Mouse (Mus musculus) bone marrow macrophage, adult 2 months (primary cell): ENCODE results near the gene Fuz. TPM values are rescaled to one million over a fixed set of nuclear protein-coding genes. Genes with fewer than 3 reads are reported as not detected.

Experiments
- H3K27ac ChIP-seq: 2 replicates; pipeline ENCODE4 v1.5.1; 2012; ENCODE audit warnings: low read depth, low read length; ENCODE audit not compliant: insufficient read depth
- H3K4me1 ChIP-seq: 2 replicates; pipeline ENCODE4 v1.6.1; 2012; ENCODE audit warnings: low read length; ENCODE audit not compliant: control insufficient read depth, insufficient read depth
- H3K4me3 ChIP-seq: 2 replicates; pipeline ENCODE4 v1.5.1; 2012; ENCODE audit warnings: mild to moderate bottlenecking, low read length, moderate library complexity; ENCODE audit not compliant: insufficient read depth
- CTCF ChIP-seq: IDR thresholded peaks from 2 replicates; pipeline ENCODE4 v1.5.1; 2012; ENCODE audit warnings: low read depth, mild to moderate bottlenecking, low read length, moderate library complexity
- POLR2A ChIP-seq: IDR thresholded peaks from 2 replicates; pipeline ENCODE4 v1.6.1; 2012; ENCODE audit warnings: mild to moderate bottlenecking, low read depth, low read length, borderline replicate concordance
- polyA plus RNA-seq: library from polyadenylated mRNA; stranded (reverse); fragments of >200 nt; gene quantifications from 2 replicates; pipeline ENCODE4 v1.2.4, GENCODE M21; 2012; ENCODE audit not compliant: missing spikeins, insufficient read depth, insufficient read length

Gene Fuz
- polyA plus RNA-seq, 1 experiment, result 14.1 TPM

DNA sequence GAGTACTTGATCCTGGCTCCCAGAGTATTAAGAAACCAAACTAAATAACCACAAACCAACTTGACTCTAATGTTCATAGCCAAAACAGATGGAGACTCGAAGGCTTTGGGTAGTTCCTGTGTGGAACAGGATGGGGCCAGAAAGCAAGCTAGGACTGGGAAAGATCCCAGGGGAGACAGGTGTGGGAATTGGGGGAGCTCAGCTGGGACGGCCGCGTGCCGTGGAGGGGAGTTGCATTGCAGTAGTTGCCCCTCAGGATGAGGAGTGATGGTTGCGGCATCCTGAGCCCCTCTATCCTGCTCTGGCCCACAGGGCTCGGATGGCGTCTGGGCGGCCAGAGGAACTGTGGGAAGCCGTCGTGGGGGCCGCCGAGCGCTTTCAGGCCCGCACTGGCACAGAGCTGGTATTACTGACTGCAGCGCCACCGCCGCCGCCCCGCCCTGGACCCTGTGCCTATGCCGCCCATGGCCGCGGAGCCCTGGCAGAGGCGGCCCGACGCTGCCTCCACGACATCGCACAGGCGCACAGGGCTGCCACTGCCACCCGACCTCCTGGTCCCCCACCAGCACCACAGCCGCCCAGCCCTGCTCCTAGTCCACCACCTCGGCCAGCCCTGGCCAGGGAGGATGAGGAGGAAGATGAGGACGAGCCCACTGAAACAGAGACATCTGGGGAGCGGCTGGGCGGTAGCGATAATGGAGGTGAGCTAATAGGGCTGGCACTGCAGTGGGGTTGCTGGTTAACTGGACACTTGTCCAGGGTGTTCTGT, 43.4 kb upstream of the Fuz start:
- Histone ChIP-seq H3K27ac (no peak overlapping the region), H3K4me3 (no peak overlapping the region), H3K4me1 (peaks cover 30% of the 10 kb centered on the region)
- TF ChIP-seq POLR2A (no peak), CTCF (no peak)

DNA sequence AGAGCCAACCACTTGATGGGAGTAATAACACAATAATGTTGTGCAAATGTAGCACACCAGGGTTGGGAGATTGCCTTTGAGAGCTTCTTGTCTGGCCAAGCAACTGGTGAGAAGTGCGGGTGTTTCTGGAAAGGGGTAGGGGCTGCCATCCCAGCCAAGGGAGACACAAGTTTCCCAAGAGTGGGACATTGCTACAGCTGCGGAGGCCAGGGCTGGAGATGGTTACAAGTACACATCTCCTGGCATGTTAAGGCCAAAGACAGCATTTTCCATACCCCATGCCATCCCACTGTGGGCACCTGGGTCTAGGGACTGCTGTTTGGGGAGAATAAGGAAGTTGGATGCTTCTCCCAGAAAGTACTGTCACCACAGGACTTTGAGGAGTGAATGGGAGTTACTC, 42.8 kb upstream of the Fuz start:
- H3K4me1 ChIP-seq, result peaks cover 30% of the 10 kb centered on the region
- no peak overlapping the region for H3K4me3 ChIP-seq
- TF ChIP-seq CTCF (no peak), POLR2A (no peak)
- no peak overlapping the region for H3K27ac ChIP-seq

DNA sequence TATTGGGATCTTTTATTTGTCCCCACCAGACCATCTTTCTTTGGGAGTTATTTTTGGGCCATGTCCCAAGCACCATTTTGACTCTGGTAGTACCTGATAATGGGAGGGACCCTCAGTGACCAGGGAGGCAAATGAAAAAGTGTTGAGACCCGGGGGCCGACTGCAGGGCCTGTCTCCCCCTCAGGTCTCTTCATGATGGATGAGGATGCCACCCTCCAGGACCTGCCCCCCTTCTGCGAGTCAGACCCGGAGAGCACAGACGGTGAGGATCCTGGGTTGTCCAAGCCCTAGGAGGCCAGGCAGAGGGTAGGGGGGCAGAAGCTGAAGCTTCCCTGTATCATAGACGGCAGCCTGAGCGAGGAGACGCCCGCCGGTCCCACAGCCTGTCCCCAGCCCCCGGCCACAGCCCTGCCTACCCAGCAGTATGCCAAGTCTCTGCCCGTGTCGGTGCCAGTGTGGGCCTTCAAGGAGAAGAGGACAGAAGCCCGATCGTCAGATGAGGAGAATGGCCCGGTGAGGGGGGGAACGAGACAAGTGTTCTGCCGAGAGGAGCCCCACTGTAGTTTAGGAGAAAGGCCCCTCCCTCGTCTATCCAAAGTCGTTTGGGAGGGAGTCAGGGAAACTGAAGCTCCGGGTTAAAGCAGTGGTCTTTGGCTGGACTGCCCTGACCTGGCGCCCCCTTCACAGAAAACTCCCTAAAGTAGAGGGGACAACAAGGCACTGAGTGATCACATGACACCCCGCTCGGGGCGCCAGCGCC, 42.1 kb upstream of the Fuz start:
- Histone ChIP-seq H3K27ac (peak overlapping the region; percentile 92), H3K4me3 (peak overlapping the region; percentile 57), H3K4me1 (peaks cover 35% of the 10 kb centered on the region)
- TF ChIP-seq POLR2A (no peak), CTCF (no peak; the same call in 1 of the 2 replicates)

DNA sequence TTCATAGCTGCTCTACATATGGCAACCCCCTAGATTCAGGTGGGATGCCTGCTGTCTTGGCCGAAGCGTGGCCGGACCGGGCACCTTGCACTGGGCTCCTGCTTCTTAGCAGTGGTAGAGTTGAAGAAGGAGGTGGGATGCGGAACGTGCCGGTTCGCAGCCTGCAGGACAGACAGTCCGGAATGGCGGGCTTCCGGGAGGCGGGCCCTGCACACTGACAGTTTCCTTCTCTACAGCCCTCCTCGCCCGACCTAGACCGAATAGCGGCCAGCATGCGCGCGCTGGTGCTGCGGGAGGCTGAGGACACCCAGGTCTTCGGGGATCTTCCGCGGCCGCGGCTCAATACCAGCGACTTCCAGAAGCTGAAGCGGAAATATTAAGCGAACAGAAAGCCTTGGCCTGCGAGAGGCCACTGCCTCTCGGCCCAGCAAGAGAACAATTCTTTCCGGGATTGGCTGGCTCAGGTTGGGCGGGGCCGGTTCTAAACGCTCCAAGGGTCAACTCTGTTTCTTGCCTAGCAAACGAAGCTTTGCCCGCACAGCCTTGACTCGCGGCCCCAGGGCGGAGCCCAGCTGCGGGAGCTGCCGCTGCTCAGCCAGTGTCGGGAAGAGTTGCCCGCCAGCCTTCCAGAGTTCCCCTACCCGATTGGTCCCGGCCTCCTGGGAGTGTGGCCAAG, 41.4 kb upstream of the Fuz start:
- TF ChIP-seq POLR2A (no peak), CTCF (no peak)
- Histone ChIP-seq H3K4me1 (peaks cover 35% of the 10 kb centered on the region), H3K27ac (peak overlapping the region; percentile 92), H3K4me3 (peak overlapping the region; percentile 57)

DNA sequence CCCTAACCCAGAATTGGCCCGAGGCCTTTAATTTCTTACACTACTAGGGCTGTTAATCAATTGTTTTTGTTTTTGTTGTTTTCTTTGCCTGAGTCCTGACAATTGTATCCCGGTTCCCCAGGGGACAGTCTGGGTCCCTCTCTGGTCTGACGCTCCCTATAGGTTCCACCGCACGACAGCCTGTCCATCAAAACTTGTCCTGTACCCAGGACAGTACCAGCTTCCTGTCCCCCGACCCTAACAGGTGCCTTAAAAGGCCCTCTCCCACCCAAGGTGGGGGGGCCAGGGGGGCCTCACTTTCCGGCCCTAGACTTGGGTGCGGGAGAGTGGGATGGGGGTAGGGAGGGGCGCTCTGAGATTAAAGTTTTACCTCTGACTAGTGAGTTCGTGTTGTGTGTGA, 40.8 kb upstream of the Fuz start:
- Histone ChIP-seq H3K4me1 (peaks cover 35% of the 10 kb centered on the region), H3K4me3 (peak overlapping the region; percentile 57), H3K27ac (peak overlapping the region; percentile 92)
- TF ChIP-seq CTCF (0 out of 2 replicates have a peak, but pooled peaks have one; percentile 17), POLR2A (no peak)

DNA sequence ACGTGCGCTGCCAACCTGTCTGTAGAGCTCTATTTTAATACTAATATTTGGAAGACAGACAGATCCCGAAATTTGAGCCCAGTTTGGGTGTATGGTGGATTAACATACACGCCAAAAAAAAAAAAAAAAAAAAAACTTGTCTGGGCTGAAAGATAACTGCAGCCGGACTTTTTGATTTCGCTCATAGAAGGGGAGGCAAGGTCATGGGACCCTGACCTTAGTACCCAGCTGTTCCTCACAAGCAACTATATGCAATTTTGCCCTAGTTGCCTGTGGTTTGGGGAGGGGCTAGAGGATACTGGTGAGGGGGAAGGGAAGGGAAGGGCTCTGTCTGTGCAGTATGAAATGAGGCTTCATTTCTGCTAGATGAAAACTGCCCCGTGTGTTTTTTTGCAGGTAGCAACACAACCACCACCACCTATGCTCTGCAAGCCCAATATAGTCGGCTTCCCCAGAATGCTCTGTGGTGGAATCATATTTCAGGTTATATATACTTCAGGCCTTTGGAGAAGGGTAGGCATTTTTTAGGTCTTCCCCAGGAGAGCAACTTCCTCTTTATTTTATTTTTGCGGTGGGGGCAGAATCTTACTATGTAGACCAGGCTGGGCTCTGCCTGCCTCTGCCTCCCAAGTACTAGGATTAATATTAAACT, 39.5 kb upstream of the Fuz start:
- TF ChIP-seq POLR2A (no peak), CTCF (no peak)
- peak overlapping the region; percentile 96 for H3K4me3 ChIP-seq
- peak overlapping the region; percentile 92 for H3K27ac ChIP-seq
- peaks cover 32% of the 10 kb centered on the region for H3K4me1 ChIP-seq

DNA sequence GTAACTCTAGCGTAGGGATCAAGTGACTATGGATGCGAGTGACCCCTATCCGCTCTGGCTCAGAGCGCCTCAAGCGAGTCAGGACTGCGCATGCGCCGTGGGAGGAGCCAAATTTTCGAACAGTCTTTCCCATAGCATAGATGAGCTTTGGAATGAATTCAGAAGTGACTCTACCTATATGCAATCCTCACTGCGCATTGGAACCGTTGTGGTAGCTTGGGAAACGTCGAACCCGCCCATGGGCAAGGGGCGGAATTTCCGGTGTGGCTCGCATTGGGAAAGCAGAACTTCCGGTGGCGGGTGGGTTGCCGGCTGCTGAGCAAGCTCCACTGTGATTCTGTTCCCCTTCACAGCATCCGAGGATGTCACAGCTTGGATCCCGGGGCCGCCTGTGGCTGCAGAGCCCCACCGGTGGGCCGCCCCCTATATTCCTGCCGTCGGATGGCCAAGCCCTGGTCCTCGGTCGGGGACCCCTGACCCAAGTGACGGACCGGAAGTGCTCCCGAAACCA, 38.8 kb upstream of the Fuz start, which contains the start of gene Pnkp:
TSS of gene Pnkp (plus strand) at position 98 of the 511 bp plus-strand sequence.
- Histone ChIP-seq H3K27ac (peak within 1 kb of the TSS; percentile 92), H3K4me1 (peaks cover 29% of the 10 kb centered on the region), H3K4me3 (peak within 1 kb of the TSS; percentile 96)
- TF ChIP-seq CTCF, result no peak
- TF ChIP-seq POLR2A, result no peak

DNA sequence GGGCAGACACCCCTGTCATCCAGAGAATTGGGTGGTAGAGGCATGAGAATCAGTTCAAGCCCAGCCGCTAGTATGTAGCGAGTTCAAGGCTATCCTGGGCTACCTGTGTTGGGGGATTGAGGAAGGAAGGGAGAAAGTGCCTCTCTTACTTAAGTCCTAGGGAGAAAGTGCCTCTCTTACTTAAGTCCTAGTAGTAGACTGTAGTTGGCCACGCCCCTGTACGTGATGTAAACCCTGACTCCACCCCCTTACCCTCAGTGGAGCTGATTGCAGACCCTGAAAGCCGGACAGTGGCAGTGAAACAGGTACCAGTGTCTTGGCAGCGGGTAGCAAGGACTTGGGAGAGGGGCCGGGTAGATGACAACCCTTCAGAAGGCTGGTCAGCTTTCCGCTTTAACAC, 38.0 kb upstream of the Fuz start:
- Histone ChIP-seq H3K4me1 (peaks cover 29% of the 10 kb centered on the region), H3K4me3 (peak overlapping the region; percentile 96), H3K27ac (no peak overlapping the region)
- TF ChIP-seq POLR2A (no peak), CTCF (no peak)

DNA sequence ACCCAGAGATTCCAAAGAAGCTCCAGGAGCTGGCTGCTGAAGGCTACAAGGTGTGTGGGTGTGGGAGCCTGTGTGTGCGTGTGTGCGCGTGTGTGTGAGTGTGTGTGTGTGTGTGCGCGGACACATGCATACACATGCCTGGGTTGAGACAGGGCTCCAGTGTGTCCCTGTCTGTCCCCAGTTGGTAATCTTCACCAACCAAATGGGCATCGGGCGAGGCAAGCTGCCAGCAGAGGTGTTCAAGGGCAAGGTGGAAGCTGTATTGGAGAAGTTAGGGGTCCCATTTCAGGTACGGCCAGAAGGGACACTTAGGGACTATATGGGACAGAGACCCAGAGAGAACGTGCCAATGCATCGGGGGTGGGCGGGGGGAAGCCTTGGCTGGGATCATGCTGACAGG, 36.0 kb upstream of the Fuz start:
- Histone ChIP-seq H3K4me3 (no peak overlapping the region), H3K27ac (no peak overlapping the region), H3K4me1 (peaks cover 19% of the 10 kb centered on the region)
- TF ChIP-seq POLR2A (no peak), CTCF (no peak)
